Mouse (Mus musculus): ENCODE measurements around the gene Ccdc171.
"Not testable (repeated sequence)": the region's sequence is repeated elsewhere in the genome, so short reads cannot be mapped to it uniquely, and the experiment has no call there.

Ccdc171 gene

DNA sequence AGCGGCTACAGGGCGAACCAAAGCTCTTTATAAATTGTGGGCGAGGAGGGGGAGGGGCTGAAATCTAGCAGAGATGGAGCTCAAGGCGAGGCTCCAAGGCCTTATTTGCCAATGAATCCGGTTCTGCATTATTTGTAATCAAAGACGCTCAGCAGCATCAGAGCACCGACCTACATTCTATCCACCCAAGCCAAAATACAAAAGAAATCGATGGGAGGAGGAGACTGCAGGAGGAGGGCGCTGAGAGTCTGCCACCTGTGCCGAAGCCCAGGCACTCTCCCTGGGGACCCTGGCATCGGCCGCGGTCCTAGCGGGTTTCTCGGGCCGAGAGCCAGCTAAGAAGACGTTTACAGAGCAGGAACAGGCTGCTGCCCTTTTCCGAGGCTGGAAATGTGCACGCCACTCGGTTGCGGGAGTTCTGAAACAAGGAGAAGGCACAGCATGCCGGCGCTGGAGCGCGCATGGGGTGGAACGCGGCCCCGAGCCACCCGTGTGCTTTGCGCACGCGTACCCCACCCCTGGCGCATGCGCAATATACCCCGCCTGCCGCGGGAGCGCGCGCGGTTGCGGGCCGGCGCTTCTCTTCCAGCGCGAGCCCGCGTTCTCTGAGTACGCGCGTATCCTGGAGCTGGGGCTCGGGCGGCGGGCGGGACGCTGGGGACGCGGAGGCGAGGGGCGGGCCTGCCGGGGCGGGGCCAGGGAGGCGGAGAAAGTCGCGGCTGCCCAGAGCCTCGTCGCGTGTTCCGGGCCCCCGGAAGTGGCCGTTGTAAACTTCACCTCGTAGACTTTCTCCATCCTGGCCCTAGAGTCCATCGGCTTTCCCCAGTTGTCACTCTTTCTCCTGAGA is at the start of gene Ccdc171:
TSS of gene Ccdc171 (plus strand) at position 703 of the 847 bp plus-strand sequence.
- peak; percentile 88 for DNase-seq (ENCODE audit: low read depth, low spot score)

DNA sequence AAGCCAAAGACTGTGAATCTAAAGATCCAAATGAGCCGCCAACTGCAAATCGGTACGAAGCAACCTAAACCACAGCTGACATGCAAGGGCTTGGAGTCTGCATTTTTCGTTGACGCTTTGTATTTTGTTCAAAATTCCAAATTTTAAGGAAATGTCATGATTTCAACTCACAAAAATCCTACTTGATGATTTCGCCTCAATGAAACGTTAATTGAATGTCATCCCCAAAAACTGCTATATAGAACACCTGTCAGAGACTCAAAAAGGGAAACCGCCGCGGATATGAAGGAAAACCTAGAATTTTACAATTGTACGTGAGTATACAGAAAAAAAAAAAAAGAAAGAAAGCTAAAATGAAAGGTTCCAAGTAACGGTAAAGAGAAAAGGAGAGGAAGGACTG is 40.1 kb upstream of the Ccdc171 start:
- no peak for DNase-seq (ENCODE audit: low read depth, low spot score)

DNA sequence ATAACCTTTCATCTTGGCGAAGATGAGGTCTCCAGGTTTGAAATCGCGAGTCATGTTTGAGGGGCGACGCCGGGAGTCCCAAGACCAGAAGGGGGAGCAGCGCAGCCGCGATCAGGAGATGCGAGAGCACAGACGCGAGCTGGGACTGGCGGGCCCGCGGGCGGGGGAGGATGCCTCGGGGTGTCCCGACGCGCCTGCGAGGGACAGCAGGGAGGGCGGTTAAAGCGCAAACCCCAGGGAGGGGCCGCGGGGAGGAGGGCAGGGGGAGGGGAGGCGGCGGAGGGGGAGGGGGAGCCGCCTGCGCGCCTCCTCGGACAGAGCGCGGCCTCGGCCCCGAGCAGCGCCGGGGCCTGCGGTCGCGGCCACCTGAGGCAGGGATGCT is 39.6 kb upstream of the Ccdc171 start:
- DNase-seq (ENCODE audit: low read depth, low spot score): peak; percentile 86

DNA sequence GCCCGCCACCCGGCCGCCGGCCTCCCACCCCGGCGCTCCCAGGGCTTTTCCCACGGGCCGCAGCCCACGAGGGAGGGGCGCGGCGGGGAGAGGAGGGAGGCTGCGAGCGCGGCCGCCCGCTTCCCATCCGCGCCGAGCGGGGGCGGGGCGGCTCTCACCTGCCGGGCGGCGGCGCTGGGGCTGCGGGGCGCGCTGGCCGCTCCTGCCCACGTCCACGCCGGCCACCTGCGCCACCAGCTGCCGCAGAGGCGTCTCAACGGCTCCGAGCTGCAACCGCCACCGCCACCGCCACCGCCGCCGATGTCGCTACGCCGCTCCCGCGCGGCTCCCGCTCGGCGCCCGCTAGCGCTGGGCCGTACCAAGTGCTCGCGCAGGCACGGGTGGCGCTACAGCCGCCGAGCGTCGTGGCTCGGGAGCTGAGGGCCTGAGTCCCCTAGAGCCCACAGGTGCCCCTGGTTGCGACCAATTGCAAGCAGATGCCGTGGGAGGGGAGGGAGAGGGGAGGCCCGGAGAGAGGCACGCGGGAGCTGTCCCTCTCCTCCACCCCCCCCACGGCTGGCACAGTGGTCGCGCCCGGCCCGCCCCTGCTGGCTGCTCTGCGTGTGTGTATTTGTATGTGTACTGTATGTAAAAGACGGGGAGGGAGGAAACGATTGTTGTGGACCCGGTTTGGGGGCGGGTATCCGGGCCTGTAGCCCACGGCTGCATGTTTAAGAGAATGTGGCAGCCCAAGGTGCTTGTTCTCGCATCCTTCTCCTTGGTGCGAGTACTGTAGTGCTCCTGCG is 39.0 kb upstream of the Ccdc171 start, which contains the start of gene Psip1:
TSS of gene Psip1 (minus strand) at position 343 of the 785 bp plus-strand sequence.
- peak; percentile 70 for DNase-seq (ENCODE audit: low read depth, low spot score)

DNA sequence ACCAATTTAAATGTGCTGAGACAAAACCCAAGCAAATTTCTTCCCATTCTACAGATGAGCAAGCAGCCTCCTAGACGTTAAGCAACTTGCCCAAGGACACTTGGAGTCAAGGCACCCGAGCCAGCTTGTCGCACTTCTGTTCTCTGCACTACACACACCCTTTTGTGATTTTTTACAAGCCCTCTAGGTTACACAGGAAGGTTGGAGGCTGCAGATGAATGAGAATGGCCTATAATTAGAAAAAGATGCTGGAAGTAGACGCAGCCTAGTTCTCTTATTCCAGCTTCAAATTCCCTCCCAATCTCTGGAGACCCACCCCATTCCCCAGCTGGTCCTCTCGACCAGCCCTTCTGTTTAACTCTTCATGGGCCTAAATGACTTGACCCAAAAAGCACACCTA is 36.2 kb upstream of the Ccdc171 start:
- DNase-seq (ENCODE audit: low read depth, low spot score): no peak

DNA sequence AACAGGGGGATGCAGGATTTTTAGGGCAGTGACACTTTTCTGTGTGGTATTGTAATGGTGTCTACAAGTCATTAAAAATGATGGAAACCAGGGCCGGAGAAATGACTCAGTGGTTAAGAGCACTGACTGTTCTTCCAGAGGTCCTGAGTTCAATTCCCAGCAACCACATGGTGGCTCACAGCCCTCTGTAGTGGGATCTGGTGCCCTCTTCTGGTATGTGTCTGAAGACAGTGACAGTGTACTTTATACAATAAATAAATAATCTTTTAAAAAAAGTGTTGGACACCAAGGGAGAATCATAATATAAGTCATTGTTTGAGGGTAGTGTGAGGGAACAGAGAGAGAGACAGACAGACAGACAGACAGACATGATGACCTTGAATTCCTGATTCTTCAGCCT is 32.2 kb upstream of the Ccdc171 start:
- DNase-seq (ENCODE audit: low read depth, low spot score): peak; percentile 20

DNA sequence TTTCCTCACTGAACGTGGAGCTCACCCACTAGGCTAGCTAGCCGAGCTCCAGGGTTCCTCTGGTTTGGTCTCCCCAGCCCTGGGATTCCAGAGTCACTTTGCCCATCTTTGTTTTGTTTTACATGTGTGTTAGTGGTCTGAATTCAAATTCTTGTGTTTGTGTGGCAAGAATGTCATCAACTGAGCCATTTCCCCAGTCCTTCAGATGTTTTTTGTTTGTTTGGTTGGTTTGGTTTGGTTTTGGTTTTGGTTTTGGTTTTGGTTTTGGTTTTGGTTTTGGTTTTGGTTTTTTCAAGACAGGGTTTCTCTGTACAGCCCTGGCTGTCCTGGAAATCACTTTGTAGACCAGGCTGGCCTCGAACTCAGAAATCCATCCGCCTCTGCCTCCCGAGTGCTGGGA is 28.3 kb upstream of the Ccdc171 start:
- not testable (repeated sequence) for DNase-seq (ENCODE audit: low read depth, low spot score)

DNA sequence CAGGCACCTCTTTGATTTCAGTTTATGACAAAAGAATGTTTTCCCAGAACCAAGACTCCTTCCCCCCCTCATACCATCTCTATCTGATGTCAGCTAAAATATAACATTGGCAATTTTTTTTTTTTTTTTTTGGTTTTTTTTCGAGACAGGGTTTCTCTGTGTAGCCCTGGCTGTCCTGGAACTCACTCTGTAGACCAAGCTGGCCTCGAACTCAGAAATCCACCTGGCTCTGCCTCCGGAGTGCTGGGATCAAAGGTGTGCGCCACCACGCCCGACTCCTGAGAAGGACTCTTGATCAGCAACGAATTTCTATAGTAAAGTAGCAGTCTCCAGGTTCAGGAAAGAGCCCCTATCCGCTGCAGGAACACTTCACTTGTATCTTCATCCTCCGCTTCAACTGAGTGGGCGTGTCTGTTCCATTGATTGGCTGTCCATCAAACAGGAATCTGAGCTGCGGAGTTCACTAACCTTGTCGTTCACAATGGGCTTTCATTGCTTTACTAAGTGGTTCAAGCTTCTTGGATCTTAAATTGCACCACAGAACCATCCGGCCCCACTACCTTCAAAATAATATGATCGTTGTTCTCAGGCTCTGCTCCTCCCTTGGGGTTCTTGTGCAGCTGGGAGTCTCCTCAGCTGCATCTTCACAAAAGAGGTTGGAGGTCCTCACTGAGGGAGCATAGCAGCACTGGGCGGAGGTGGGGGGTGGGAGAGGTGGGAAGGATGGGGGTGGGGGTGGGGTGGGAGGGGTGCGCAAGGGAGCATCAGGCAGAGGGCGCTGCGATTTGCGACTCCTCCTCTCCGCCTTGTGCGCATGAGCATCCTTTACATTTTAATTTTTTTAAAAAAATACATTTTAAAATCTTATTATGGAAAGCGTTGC is 24.9 kb upstream of the Ccdc171 start:
- no peak for DNase-seq (ENCODE audit: low read depth, low spot score)

DNA sequence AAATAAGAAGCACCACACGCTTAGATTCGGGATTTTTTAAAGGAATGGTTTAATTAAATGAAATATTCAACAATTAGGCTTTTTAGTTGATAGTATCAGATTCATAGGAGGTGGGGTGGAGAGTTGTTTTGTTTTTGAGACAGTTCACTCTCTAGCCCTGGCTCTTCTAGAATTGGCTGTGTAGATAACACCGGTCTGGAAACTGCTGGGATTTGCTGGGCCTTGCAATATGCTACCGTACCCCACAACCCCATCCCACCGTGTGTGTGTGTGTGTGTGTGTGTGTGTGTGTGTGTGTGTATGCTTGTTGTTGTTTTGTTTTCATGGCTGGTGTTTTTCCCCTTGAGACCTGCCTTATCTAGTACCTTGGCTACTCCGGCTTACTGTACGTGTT is 24.3 kb upstream of the Ccdc171 start:
- DNase-seq (ENCODE audit: low read depth, low spot score): no peak

DNA sequence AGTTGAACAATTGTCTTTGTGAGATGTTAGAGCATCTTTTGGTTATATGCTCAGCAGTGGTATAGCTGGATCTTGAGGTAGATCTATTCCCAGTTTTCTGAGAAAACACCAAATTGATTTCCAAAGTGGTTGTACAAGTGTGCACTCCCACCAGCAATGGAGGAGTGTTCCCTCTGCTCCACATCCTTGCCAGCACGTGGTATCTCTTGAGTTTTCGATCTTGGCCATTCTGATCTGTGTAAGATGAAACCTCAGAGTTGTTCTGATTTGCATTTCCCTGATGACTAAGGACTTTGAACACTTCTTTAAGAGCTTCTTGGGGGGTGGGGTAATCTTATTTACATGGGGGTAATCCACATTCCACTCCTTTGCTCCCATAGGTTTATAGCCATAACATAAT is 15.7 kb upstream of the Ccdc171 start:
- no peak for DNase-seq (ENCODE audit: low read depth, low spot score)

DNA sequence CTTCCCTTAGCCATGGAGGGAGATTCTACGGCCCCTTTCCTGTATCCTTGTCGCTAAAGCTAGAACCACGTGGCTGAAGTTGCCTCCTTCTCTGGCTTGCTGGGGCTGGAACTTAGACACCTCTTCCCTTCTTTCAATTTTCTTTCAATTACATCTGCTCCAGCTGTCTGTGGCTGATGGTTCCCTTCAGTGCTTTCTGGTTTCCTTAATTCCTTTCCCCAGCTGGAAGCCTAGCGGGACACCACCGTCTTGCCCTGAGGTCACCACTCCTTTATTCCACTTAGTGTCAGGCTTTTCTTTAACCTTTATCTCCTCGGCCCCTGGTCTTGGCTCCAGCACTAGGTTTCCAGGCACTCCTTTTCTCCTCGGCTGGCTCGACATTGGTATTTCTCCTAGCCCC is 14.3 kb upstream of the Ccdc171 start:
- DNase-seq (ENCODE audit: low read depth, low spot score): no peak

DNA sequence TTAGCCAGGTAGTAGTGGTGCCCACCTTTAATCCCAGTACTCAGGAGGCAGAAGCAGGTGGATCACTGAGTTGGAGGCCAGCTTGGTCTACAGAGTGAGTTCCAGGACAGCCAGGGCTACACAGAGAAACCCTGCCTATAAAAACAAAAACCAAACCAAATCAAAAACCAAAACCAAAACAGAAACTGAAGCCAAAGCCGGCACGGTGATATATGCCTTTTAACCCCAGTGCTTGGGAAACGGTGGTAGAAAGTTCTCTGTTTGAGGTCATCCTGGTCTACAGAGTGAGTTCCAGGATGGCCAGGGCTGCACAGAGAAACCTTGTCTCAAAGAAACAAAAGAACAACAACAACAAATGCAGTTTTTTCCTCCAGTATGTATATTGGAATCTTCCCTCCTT is 13.1 kb upstream of the Ccdc171 start:
- no peak for DNase-seq (ENCODE audit: low read depth, low spot score)

DNA sequence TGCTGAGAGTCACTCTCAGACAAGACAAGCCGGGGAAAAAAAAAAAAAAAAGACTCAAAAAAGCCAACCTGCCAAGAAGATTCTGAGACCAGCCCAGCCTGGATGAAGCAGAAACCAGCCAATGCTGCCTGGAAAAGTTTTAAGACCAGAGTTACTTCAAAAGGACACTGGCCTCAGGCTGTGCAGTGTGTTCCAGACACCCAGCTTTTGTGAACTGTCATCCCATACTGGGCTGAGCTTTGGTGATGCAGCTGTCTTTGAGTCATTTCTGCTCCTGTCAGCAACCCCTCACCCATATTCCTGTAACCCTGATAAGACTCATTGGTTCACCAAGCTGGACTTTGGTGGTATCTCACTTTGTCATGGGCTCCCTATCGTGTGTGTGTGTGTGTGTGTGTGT is 12.7 kb upstream of the Ccdc171 start:
- no peak for DNase-seq (ENCODE audit: low read depth, low spot score)

DNA sequence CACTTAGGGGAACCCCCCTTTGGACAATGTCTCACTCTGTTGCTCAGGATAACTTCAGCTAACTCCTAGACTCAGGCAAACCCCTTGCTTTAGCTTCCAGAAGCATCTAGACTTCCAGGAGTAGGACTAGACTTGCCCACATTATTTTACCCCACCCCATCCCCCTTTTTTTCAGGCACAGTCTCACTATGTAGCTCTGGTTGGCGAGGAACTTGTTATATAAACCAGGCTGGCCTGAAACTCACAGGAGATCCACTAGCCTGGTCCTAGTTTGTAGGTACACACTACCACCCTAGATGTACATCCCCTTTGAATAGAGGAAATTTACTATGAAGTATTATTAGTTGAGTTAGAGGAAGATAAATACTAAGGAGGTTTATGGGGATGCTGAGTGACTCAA is 11.2 kb upstream of the Ccdc171 start:
- DNase-seq (ENCODE audit: low read depth, low spot score): no peak

DNA sequence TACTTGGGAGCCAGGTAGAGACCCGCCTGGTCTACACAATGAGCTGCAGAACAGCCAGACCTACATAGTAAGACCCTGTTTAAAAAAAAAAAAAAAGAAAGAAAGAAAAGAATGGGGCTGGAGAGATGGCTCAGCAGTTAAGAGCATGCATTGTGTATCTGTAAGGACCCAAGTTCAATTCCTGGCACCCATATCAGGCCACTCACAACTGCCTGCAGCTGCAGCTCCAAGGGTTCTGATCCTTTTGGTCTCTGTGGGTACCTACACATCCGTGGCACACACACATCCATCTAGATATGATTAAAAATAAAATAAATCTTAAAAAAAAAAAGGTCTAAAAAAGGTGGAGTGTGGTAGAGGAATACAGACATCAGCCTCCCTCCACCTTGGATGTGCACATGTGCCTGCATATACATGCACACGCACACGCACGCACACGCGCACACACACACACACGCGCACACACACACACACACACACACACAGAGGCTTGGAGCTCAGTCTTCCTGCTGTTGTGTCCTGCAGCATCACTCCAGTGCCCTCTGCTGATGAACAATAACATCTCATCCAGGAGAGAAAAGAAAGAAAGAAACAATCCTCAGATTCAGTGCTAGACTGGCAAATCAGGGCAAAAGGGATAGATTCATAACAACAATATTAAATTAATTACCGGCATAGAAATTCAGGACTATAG is 10.2 kb upstream of the Ccdc171 start:
- DNase-seq (ENCODE audit: low read depth, low spot score): peak; percentile 38

DNA sequence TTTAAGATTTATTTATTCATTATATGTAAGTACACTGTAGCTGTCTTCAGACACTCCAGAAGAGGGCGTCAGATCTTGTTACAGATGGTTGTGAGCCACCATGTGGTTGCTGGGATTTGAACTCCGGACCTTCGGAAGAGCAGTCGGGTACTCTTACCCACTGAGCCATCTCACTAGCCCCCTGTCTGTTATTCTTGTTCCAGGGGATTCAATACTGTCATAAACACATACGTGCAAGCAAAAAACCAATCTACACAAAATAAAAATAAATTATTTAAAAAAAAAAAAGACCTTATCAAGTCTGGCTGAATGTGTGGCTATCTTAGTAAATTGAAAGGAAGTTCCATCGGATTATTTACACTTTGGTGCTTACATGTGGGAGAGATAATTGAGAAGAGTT is 9.2 kb upstream of the Ccdc171 start:
- not testable (repeated sequence) for DNase-seq (ENCODE audit: low read depth, low spot score)

DNA sequence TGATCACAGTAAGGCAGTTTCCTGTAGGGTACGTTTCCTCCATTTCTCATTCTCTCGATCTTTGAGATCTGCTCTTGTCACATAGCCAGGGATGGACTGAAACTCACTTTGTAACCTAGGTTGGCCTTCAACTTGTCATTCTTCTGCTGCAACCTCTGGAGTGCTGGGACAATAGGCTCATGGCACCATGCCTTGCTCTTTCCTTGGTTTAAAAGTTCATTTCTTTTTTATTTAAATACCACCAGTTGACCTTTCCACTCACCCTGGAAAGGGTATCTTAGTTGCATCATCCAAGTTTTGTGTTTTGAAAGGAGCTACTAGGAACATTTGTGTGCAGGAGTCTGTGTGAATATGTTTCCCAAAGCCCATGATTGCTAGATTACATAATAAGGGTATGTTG is 6.2 kb upstream of the Ccdc171 start:
- DNase-seq (ENCODE audit: low read depth, low spot score): no peak

DNA sequence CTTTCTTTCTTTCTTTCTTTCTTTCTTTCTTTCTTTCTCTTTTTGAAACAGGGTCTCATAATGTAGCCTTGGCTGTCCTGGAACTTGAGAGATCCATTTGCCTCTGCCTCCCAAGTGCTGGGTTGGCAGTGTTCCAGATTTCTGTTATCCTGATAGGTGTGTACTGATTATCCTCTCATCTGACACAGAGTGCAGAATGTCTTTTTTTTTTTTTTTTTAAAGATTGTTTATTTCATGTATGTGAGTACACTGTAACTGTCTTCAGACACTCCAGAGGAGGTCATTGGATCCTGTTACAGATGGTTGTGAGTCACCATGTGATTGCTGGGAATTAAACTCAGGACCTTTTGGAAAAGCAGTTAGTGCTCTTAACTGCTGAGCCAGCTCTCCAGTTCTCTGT is 5.5 kb upstream of the Ccdc171 start:
- DNase-seq (ENCODE audit: low read depth, low spot score): no peak

DNA sequence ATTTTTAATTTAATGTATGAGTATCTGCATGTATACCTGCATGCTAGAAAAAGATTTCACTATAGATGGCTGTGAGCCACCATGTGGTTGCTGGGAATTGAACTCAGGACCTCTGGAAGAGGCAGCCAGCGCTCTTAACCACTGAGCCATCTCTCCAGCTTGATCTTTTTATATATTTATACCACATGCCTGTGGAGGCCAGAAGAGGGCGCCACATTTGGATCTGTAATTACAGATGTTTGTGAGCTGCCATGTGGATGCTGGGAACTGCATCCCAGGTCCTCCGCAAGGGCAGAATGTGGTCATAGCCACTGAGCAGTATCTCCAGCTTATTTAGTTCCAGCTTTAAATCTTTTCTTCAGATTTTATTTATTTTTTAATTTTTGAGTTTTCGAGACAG is 5.0 kb upstream of the Ccdc171 start:
- peak; percentile 41 for DNase-seq (ENCODE audit: low read depth, low spot score)

DNA sequence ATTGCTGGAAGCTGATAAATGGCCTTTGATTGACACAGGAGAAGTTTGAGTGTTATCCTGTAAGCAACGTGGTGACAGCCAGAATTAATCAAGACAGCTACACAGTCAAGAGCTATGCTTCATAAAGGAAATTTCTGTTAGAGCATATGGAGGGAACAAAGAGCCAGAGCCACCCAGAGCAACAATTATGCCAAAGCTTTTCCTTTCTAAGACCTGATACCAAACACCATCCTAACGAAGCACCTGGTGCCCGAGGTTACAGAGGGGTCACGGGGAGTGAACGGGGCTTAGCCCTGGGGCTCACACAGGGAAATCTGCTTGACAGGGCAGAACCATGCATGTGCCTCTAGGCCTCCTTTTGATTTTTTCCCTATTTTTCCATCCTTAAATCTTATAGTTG is 3.3 kb upstream of the Ccdc171 start:
- no peak for DNase-seq (ENCODE audit: low read depth, low spot score)

DNA sequence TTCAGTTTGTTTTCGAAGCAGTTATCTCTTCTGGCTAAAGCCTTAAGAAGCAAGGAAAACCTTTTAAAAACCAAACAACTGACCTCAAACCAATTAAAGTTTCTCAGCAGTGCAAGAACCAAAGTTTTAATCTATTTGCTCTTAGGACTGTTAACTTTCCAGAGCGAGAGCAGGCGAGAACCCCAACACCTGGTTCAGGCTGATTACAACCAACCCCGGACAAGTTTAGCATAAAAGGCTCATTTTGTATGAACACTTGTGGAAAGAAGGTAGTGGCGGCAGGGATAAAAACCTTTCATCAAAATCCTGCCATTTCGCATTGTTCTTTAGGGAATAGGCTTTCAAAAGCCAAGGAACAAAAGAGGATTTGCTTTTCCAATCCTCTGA is 896 bp upstream of the Ccdc171 start:
- DNase-seq (ENCODE audit: low read depth, low spot score): no peak

Measured in 3T3-L1 (cell line).